ENCODE assay signal across 29 mouse cellular contexts in the genomic region with DNA sequence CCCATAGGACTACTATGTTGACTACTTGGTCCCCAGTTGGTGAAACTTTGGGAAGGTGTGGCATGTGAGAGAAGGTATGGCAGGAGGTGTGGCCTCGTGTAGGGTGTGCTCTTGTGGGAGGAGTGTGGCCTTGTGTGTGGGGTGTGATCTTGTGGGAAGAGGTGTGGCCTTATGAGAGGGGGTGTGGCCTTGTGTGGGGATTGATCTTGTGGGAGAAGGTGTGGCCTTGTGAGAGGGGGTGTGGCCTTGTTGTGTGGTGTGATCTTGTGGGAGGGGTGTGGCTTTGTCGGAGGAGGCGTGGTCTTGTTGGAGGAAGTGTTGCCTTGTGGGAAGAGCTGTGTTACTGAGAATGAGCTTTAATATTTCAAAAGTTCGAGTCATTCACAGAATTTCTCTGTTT. TPM values are rescaled to one million over a fixed set of nuclear protein-coding genes. Genes with fewer than 3 reads are reported as not detected.
A peak's percentile ranks its signal among the peaks of the same experiment; 100 is the strongest.
DNase-seq lines count a peak whose midpoint lies in the region; ATAC-seq and TF ChIP-seq lines count a peak whose summit lies in the region.
"Had no signal": no experiment of that assay in that cellular context is flagged by ENCODE, and none has a peak within 500 bp of the region (broad histone marks: within the 10 kb centered on the region; RNA-seq: fewer than 3 reads in every experiment).

No protein-coding gene starts in this region.

- no peaks in the 10 kb centered on the region for H3K27me3 ChIP-seq in intestine, postnatal 0 days (replicated peaks; ENCODE audit: control insufficient read depth, insufficient read depth, low read length)
- H3K27me3 ChIP-seq: hindbrain, embryonic 15.5 days; limb, embryonic 13.5 days; midbrain, embryonic 12.5 days; neural tube, embryonic 12.5 days had no signal

- no peak overlapping the region for H3K9ac ChIP-seq in intestine, postnatal 0 days (ENCODE audit: low read depth, low read length)
- H3K9ac ChIP-seq: hindbrain, embryonic 15.5 days; limb, embryonic 13.5 days; midbrain, embryonic 12.5 days; neural tube, embryonic 12.5 days had no signal

- no peak overlapping the region for H3K4me3 ChIP-seq in intestine, postnatal 0 days (ENCODE audit: low read depth, low read length)
- no peak overlapping the region for H3K4me3 ChIP-seq in layer of hippocampus, adult 2 months
- H3K4me3 ChIP-seq: forebrain, embryonic 10.5 days; hindbrain, embryonic 15.5 days; limb, embryonic 13.5 days; midbrain, embryonic 12.5 days; neural tube, embryonic 12.5 days had no signal

- TF ChIP-seq CTCF in intestine, postnatal 0 days (IDR thresholded peaks at IDR 0.05; ENCODE audit: low read depth) = no peak
- TF ChIP-seq CTCF in layer of hippocampus, adult 2 months (conservative IDR thresholded peaks at IDR 0.05) = no peak

- H3K9me3 ChIP-seq in intestine, postnatal 0 days (ENCODE audit: control insufficient read depth) = no peaks in the 10 kb centered on the region
- H3K9me3 ChIP-seq: hindbrain, embryonic 15.5 days; limb, embryonic 13.5 days; midbrain, embryonic 12.5 days; neural tube, embryonic 12.5 days had no signal

- H3K27ac ChIP-seq in intestine, postnatal 0 days (ENCODE audit: low read depth, low read length) = no peak overlapping the region
- H3K27ac ChIP-seq in layer of hippocampus, adult 2 months = no peak overlapping the region
- H3K27ac ChIP-seq: forebrain, embryonic 10.5 days; hindbrain, embryonic 15.5 days; kidney, postnatal 0 days; limb, embryonic 13.5 days; midbrain, embryonic 12.5 days; neural tube, embryonic 12.5 days had no signal

- ATAC-seq in intestine, postnatal 0 days = peak; percentile 53; the same call in 1 of the 2 replicates

- DNase-seq in 3134 (ENCODE audit: extremely low read depth, insufficient read length, low spot score) (peak; percentile 45), 416B (ENCODE audit: low read depth) (peak; percentile 58), MEL-GATA-1-ER (ENCODE audit: extremely low read depth, low read depth) (peak; percentile 67)
- DNase-seq in right cerebral cortex, postnatal 36 days (ENCODE audit: low spot score in 2 of 2) = no peak
- DNase-seq in adrenal gland, adult 2 months = no peak
- DNase-seq in layer of hippocampus, adult 2 months (ENCODE audit: low spot score in 2 of 2) = no peak
- DNase-seq in cerebellum, adult 8-10 months = no peak
- DNase-seq: adrenal gland, postnatal 10 days; cerebellum, postnatal 10 days; heart, postnatal 4 days; kidney, adult 18-20 months; lung, adult 2 months; thymus, adult 2 months had no signal

- no peaks in the 10 kb centered on the region for H3K4me1 ChIP-seq in intestine, postnatal 0 days (replicated peaks; ENCODE audit: control insufficient read depth, insufficient read depth, low read length)
- H3K4me1 ChIP-seq: forebrain, embryonic 10.5 days; hindbrain, embryonic 15.5 days; limb, embryonic 13.5 days; midbrain, embryonic 12.5 days; neural tube, embryonic 12.5 days had no signal

- no peaks in the 10 kb centered on the region for H3K36me3 ChIP-seq in intestine, postnatal 0 days (ENCODE audit: control insufficient read depth, insufficient read depth)
- H3K36me3 ChIP-seq: forebrain, embryonic 10.5 days; hindbrain, embryonic 15.5 days; limb, embryonic 13.5 days; midbrain, embryonic 12.5 days; neural tube, embryonic 12.5 days had no signal

- no peak overlapping the region for H3K4me2 ChIP-seq in intestine, postnatal 0 days (replicated peaks; ENCODE audit: low read depth)
- H3K4me2 ChIP-seq: hindbrain, embryonic 15.5 days; limb, embryonic 13.5 days; midbrain, embryonic 12.5 days; neural tube, embryonic 12.5 days had no signal

- 70% methylated on average over 4 of the region's 4 CpGs for WGBS in intestine, postnatal 0 days

RNA-seq across cellular contexts. Expression of gene Gm9573, which starts 9.3 kb away (rescaled TPM):
- not detected in 2 replicates for polyA plus RNA-seq in intestine, postnatal 0 days (2015; fragmentation: Nextera tagmentation; extraction: Ambion mirVana)
- not detected for total RNA-seq in adrenal gland, adult 2 months (2021)
- polyA plus RNA-seq in adrenal gland, adult 2 months (2012; rRNA removed) = not detected in 2 replicates
- not detected for total RNA-seq in layer of hippocampus, adult 2 months (2021)
- total RNA-seq: adrenal gland, postnatal 10 days; ES-E14; gastrocnemius, adult 18-20 months; heart, postnatal 4 days; layer of hippocampus, postnatal 25 days; left cerebral cortex, postnatal 14 days; monocyte, adult 5-6 weeks had no signal
- polyA plus RNA-seq: forebrain, embryonic 10.5 days; heart, embryonic 14.5 days; hindbrain, embryonic 15.5 days; kidney, postnatal 0 days; limb, embryonic 13.5 days; lung, adult 2 months; midbrain, embryonic 12.5 days; neural tube, embryonic 12.5 days; small intestine, adult 2 months; urinary bladder, adult 2 months had no signal

RNA-seq across cellular contexts. Expression of gene Sfta2, which starts 15.8 kb away (rescaled TPM):
- 0.99 and 1.0 TPM in 2 replicates for polyA plus RNA-seq in intestine, postnatal 0 days (2015; fragmentation: Nextera tagmentation; extraction: Ambion mirVana)
- not detected for total RNA-seq in adrenal gland, adult 2 months (2021)
- polyA plus RNA-seq in adrenal gland, adult 2 months (2012; rRNA removed) = not detected in 2 replicates
- total RNA-seq in layer of hippocampus, adult 2 months (2021) = not detected
- total RNA-seq: adrenal gland, postnatal 10 days; ES-E14; gastrocnemius, adult 18-20 months; heart, postnatal 4 days; layer of hippocampus, postnatal 25 days; left cerebral cortex, postnatal 14 days; monocyte, adult 5-6 weeks had no signal
- polyA plus RNA-seq: forebrain, embryonic 10.5 days; heart, embryonic 14.5 days; limb, embryonic 13.5 days; midbrain, embryonic 12.5 days; neural tube, embryonic 12.5 days; small intestine, adult 2 months; urinary bladder, adult 2 months had no signal

RNA-seq across cellular contexts. Expression of gene Mucl3, which starts 26.4 kb away (rescaled TPM):
- polyA plus RNA-seq in intestine, postnatal 0 days (2015; fragmentation: Nextera tagmentation; extraction: Ambion mirVana) = 2.8 and 16.7 TPM in 2 replicates
- not detected for total RNA-seq in adrenal gland, adult 2 months (2021)
- 0.18 TPM in 1 of 2 replicates, not detected in the other for polyA plus RNA-seq in adrenal gland, adult 2 months (2012; rRNA removed)
- not detected for total RNA-seq in layer of hippocampus, adult 2 months (2021)
- total RNA-seq: adrenal gland, postnatal 10 days; gastrocnemius, adult 18-20 months; heart, postnatal 4 days; layer of hippocampus, postnatal 25 days; left cerebral cortex, postnatal 14 days; monocyte, adult 5-6 weeks had no signal
- polyA plus RNA-seq: gonadal fat pad, adult 2 months; heart, embryonic 14.5 days; midbrain, embryonic 12.5 days; neural tube, embryonic 12.5 days had no signal

RNA-seq across cellular contexts. Expression of gene 2300002M23Rik, which starts 49.9 kb away (rescaled TPM):
- not detected in 2 replicates for polyA plus RNA-seq in intestine, postnatal 0 days (2015; fragmentation: Nextera tagmentation; extraction: Ambion mirVana)
- total RNA-seq in adrenal gland, adult 2 months (2021) = not detected
- not detected in 2 replicates for polyA plus RNA-seq in adrenal gland, adult 2 months (2012; rRNA removed)
- not detected for total RNA-seq in layer of hippocampus, adult 2 months (2021)
- total RNA-seq: adrenal gland, postnatal 10 days; gastrocnemius, adult 18-20 months; heart, postnatal 4 days; layer of hippocampus, postnatal 25 days; left cerebral cortex, postnatal 14 days; monocyte, adult 5-6 weeks had no signal
- polyA plus RNA-seq: forebrain, embryonic 10.5 days; heart, embryonic 14.5 days; hindbrain, embryonic 15.5 days; kidney, postnatal 0 days; limb, embryonic 13.5 days; midbrain, embryonic 12.5 days; neural tube, embryonic 12.5 days; small intestine, adult 2 months; urinary bladder, adult 2 months had no signal

RNA-seq across cellular contexts. Expression of gene Vars2, which starts 50.3 kb away (rescaled TPM):
- 6.0 and 6.3 TPM in 2 replicates for polyA plus RNA-seq in intestine, postnatal 0 days (2015; fragmentation: Nextera tagmentation; extraction: Ambion mirVana)
- total RNA-seq in adrenal gland, adult 2 months (2021) = 10 to 100 TPM; 36.4 to 38.6 TPM
- 75.5 and 77.3 TPM in 2 replicates for polyA plus RNA-seq in adrenal gland, adult 2 months (2012; rRNA removed)
- 10 to 100 TPM; 32.4 to 47.3 TPM for total RNA-seq in layer of hippocampus, adult 2 months (2021)

Comparison
In these comparisons a context has a peak if more than half of its experiments do, and no peak if none do; other contexts are left out.
1. DNase-seq: peak in 3134 (single experiment), 416B (single experiment) and MEL-GATA-1-ER (single experiment); none in right cerebral cortex, postnatal 36 days (0 of 2), adrenal gland, adult 2 months (single experiment), layer of hippocampus, adult 2 months (0 of 2) and cerebellum, adult 8-10 months (single experiment).